Mouse (Mus musculus) CD4-positive, CD25-positive, alpha-beta regulatory T cell, adult 2 months (primary cell): Measurements from ENCODE around the gene Ocln.
"Not testable (repeated sequence)": the region's sequence is repeated elsewhere in the genome, so short reads cannot be mapped to it uniquely, and the experiment has no call there.

Source experiments
- DNase-seq: peaks from one replicate; pipeline ENCODE4 v3.0.0-alpha.2; 2012; ENCODE audit warnings: low read depth, low spot score

Gene Ocln

DNA sequence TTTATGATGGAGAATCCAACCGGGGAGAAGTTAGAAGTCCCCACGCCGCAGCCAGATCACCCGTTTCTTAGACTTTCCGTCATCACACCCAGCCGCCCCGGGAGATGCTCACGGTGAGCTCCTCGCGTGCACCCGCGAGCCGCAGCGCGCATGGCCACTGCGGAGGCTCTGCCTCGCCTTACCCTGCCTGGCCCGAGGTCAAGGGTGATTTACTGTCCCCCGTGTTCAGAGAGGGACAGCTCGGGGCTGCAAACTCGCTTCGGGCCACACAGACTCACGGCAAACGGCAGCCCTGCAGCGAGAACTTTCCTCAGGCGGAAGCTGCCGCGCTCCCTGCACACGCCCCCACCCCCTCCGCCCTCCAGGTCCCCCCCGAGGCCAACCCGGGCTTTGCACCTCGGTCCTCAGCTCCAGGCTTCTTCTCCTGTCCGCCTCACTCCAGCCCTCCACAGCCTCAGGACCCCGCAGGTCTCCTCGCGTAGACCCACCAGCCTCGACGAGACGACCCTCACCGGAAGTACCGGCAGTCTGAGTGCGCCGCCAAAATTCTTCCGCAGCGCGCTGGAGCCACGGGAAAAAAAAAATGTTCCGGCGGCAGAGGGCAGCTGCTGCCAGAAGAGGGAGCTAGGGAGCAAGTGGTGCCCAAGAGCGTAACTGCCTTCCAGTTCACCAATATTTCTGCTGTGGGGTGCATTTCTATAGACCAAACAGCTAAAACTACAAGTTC is 60.3 kb downstream of the Ocln start, which contains the start of gene Gtf2h2:
Gene Gtf2h2, minus strand, starts transcription at position 519 of the 727 bp plus-strand sequence.
- DNase-seq, result peak; percentile 92

GRCm38 (mm10) chr13:100491623-100492022 is 60.9 kb downstream of the Ocln start:
- DNase-seq, result no peak

DNA sequence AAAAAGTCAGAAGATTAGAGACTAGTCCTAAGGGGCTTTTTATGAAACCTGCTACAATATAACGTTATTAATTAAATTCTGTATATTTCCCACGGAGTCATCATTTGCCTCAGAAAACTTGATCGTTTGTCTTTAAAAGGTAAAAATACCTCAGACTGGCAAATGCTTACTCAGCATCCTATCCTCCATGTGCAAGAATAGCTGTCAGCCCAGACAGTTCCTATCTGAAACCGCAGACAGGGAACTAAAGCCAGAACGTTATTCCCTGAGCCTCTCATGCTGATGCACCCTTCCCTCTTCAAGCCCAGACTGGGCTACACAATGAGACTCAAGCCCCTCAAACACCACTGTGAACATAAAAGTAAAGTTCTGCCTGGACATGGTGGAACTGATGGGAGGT is 62.1 kb downstream of the Ocln start:
- no peak for DNase-seq

DNA sequence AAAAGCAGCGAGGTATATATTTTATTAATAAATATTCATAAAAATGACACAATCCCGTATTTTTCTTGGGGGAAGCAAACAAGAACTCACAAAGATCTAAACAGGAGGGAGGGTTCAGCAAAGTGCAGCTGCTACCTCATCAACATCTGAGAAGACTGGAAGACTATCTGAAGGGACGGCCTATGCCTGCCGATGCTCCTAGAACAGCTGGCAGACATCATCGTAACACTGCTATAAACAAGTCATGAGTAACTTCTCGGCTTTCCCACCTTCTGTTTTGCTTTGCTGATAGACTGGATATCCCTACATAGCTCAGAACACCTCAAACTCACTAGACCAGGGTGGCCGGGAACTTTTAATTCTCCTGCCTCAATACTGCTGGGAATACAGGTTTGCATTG is 68.9 kb downstream of the Ocln start:
- no peak for DNase-seq

DNA sequence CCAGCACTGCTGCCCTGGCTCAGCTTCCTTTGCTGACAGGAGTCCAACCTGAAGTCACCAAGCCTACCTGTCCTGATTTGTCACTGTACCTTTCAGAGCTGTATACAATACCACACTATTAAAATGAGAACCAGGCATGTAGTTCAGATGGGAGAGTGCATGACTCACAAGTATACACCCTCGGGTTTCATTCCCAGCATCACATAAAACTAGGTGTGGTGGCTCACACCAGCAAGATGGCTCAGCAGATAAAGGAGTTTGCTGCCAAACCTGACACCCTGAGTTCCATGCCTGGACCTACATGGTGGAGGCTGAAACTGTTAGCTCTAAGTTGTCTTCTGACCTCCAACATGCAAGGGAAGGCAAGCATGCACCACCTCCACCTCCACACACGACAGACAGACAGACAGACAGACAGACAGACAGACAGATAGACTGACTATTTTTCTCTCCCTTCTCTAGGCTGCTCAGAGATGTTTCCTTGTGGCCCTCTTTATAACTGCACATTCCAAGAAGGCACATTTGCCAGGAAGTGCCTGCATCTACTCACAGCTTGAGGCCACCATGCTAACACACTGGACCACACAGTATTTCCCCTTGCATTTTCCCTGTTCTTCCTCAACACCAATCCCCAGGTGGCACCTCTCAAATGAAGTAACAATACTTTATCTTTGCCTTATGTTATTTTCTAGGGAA is 88.8 kb downstream of the Ocln start:
- DNase-seq, result no peak

GRCm38 (mm10) chr13:100461336-100461735 is 91.2 kb downstream of the Ocln start:
- no peak for DNase-seq

DNA sequence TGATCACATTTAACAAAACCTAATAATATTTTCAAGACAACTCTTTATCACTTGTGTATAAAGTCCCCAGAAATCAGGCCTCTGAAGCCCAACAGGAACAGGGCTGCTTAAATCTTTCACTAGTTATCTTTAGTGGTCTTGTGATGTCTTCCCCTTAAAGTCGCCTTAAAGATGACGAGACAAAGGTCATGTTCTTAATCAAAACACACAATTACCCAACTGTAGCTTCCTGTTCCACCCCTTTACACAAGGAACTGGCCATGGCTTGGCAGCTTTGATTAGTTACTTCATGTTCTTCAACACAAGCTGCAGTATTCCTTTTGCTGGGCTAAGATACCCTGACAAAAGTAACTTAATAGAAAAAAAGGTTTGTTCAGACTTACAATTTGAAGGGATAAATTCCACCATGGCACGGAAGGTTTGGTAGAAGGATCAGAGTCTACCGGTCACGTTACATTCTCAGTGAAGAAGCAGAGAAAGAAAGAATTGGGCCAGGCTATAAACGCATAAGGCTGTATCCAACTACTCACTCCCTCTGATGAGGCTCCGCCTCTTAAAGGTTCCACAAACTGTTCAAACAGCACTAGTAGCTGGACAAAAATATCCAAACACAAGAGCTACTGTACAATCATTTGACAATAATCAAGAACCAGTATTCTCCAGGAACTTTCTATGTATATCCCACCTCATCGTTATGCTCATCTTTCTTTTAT is 99.9 kb downstream of the Ocln start, which contains the start of gene Naip1:
Gene Naip1, minus strand, starts transcription at position 455 of the 713 bp plus-strand sequence.
- DNase-seq, result not testable (repeated sequence)

- no peak for DNase-seq
Observed at GRCm38 (mm10) chr13:100449495-100449894, 103.0 kb downstream of the Ocln start.
